Mouse (Mus musculus) mouse trophoblast stem cell (cell line): Measurements from ENCODE around the gene Psat1.

Experiments
- in situ Hi-C, 2 experiments: fragments of 300-500 bp; cut with MseI, MboI; formaldehyde crosslinking; loops; 2 replicates in 1 of 2; 3 replicates in 1 of 2; pipeline ENCODE4 v1.15.1; 2025

Gene Psat1

DNA sequence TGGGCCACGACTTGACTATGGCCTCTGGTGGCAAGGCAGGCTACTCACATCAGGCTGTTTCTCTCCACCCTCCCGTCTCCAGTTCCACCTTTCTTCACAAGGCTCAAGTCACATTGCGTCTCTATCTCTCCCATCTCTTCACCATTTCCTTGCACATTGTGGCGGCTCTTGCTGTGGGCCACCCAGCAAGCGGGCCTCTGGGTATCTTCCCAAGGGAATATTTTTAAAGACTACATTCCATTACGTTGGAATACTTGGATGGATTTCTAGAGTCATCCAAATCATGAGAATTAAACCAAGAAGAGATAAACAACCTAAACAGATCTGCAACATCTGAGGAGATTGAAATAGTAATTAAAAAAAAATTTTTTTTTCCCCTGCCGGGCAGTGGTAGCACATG, at the start of gene Psat1:
Gene Psat1 (minus strand): TSS at position 101 of the 400 bp plus-strand sequence.
- in situ Hi-C loops, result no loop called here

DNA sequence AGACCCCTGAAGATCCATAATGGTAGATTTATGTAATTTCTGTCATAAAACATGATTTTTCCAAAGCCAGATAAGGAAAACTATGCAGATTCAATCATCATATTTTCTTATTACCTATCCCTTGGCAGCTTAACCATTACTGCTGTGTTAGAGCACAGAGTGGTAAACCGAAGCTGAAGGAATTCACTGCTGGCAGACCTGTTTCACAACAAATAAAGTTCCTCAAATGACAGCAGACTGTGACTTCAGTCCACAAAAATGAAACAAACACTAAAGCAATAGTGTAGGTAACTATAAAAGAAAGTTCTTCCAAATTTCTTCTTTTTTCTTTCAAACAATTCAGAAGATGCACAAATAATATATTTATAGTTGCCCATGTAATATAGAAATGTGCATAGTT, 43.0 kb upstream of the Psat1 start:
- in situ Hi-C loops, result no loop called here

DNA sequence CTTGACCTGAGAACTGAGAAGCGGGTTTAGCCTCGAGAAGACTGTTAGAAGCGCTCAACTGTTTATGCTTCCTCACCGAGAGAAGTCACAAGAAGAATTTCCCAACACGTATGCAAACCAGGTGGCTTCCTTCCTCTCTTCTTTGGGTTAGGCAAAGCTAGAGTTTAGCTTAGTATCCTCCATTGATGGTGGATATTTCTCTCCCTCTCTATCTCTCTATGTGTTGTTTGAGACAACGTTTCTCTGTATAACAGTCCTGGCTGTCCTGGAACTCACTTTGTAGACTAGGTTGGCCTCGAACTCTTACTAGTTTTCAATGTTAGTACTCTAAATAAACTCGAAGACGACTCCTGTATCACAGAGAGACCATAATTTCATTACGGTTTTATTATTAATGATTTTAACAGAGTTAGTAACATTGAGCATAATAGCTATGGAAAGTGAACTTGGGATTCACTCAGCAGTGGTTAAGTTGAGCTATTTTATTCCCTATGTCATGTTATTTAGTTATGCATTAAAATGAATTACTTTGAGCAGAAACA, 38.1 kb upstream of the Psat1 start:
- in situ Hi-C loops, result no loop called here

DNA sequence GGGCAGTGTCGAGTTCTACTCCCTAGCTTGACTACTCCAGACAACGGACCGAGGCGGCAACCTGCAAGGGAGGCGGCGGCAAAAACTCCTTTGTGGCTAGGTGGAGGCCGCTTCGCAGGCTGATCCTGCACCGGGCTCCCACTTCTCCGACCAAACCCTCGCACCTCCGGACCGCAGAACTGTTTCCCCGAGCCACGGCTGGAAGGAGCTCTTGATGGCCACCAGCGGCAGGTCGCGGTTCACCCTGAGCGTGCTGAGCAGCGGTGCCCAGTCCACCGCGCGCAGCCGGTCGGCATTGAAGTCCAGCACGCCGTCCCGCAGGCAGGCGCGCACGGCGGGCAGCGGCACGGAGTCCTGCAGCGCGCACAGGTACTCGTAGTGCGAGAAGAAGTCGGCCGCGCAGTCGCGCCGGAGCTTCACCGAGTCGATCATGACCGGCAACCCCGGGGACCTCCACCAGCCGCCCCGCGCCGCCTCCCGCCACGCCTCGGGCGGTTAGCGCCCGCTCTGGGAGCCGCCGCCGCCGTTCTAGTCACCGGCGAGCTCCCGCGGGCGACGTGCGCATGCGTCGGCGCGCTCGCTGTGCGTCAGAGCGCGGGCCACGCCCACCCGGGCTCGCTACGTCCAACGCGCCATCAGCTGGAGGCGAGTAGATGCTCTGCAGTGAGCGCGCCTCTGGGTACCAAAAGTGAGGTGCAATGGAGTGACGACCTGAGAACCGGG, 37.5 kb upstream of the Psat1 start, which contains the start of gene Cep78:
Gene Cep78 (minus strand): TSS at position 541 of the 723 bp plus-strand sequence.
- in situ Hi-C loops, result no loop called here

DNA sequence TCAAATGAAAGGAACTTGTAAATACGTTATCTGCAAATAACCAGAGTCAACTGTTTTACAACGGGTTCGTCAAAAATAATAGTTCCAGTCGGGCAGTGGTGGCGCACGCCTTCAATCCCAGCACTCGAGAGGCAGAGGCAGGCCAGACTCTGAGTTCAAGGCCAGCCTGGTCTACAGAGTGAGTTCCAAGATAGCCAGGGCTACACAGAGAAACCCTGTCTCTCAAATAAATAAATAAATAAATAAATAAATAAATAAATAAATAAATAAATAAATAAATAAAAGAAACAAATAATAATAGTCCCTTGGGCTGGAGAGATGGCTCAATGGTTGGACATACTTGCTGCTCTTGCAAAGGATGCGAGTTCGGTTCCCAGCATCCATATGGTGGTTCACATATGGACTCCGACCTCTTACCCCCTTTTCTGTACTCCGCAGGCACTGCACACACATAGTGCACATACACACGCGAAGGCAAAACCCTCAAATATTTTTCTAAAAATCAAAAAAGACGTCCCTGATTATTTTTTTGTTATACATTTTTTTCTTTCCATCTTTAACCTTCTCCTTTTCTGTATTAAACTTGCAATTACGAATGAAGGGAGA, 36.7 kb upstream of the Psat1 start:
- in situ Hi-C loops, result no loop called here

DNA sequence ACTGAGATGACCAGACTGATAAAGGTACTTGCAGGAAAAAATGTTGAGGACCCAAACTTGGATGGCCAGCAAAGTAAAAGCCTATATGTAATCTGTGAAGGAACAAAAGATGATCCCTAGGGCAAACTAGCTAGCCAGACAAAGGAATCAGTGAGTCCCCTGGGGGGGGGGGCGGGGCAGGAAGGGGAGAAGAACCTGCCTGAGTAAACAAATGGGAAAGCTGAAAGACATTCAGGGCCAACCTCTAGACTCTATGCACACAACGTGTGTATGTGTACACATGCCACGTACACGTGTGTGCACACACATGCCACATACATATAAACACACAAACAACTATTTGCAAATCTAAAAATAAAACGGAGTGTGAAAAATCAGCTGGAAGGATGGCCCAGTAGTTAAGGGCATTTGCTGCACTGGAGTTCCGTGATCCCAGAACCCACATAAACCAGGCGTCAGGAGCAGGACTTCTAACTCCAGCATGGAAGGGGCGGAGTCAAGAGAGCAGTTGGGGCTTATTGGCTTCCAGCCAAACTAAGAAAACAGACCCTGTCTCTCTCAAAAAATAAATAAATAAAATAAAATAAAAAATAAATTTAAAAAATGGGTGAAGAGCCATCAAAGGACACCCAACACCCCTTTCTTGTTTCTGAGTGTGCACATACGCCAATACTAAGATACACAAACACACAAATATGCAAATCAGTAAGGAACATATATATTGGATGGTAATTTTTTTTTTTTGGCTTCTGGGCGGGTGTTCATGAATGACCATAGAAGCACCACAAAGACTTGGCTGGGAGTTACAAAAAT, 36.0 kb upstream of the Psat1 start:
- in situ Hi-C loops, result no loop called here

DNA sequence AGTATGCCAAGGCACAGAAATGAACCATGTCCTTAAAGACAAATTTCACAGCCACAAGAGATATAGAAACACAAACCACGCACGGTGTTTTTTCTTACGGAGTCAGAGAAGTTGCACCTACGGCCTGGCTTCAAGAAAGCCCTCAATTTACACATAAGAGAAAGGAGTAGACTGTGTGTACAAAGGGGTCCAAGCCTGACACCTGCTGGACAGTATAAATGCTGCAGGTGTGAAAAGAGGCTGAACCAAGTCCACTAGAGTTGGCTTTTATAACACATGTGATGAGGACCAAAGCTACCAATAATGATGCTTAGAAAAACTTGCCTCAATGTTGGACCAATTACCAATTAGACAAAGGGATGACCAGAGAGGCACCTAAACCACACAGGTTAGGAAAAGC, 34.7 kb upstream of the Psat1 start:
- in situ Hi-C loops, result no loop called here

DNA sequence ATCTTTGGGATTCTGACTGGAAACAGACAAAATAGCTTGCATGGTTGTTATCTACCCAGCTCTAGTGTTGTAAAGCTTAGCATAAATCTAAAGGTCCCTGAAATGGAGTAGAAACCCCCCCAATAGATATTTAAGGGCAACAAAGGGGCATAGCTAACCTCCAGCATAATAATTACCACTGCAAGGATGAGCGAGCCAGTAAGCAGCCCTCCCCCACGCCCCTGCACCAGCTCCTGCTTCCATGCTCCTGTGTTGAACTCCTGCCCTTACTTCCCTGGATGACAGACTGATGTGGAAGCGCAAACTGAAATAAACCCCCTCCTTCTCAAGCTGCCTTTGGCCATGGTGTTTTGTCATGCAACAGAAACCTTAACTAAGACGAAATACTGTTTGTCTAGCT, 26.2 kb upstream of the Psat1 start:
- in situ Hi-C loops, result no loop called here

DNA sequence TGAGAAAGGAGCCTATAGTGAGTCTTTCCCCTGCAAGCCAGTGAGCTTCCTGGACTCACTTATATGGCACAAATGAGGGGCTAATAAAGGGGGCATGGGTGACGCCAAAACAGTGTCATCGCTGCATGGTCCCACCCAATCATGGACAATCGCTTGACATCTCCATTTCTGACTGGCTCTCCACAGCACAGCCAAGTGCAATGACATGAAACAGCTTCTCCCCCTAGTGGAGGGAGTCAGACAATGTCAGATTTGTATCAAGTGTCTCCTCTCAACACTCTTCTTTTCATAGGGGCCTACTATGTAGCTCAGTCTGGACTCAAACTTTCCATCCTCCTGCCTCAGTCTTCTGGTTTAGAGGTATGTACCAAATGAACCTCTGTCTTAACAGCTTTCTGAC, 17.9 kb upstream of the Psat1 start:
- in situ Hi-C loops, result no loop called here

DNA sequence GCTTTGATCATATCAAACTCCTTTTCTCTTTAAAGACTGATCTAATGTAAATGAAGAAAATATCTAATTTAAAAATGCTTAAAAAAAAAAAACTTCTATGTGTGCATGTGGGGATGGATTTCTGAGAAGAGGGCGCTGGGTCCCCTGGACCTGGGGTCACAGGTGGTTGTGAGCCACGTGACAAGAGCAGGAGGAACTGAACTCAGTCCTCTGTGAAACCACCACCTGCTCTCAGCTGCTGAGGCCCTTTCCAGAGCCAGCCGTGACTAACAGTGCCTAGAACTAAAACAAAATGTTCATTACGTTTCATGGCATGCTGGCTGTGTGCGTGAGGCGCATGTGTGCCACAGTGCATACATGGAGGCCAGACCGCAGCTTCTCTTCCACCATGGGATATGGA, 17.4 kb upstream of the Psat1 start:
- in situ Hi-C loops, result no loop called here

DNA sequence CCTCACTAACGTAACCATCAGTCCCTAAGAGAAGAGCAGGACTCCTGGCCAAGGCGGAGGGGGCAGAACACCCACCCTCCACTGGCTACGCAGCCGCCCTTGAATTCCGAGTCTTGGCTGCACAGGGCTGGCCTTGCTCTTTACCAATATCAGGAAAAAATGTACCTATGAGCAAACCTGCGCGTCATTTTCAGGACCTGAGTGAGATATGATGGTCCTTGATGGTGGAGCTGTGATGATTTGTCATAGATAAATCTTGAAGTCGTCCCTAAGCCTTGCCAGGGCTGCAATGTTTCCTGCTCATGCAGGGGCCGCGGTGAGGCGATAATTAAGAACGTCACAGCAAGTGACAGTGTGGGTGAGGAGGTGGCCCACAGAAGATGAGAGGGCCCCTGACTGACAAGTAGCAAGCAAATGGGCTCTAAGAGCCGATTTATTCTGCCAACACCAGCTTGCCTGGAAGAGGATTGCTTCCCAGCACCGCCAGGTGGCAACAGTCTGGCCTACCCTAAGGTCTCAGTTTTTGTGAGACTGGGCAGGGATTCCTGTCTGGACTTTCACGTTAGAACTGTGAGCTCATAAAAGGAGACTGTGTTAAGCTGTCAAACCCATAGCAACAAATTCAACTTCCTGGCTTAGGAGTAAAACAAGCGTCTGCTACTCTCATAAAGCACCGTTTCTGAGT, 16.0 kb upstream of the Psat1 start:
- in situ Hi-C loops, result no loop called here

DNA sequence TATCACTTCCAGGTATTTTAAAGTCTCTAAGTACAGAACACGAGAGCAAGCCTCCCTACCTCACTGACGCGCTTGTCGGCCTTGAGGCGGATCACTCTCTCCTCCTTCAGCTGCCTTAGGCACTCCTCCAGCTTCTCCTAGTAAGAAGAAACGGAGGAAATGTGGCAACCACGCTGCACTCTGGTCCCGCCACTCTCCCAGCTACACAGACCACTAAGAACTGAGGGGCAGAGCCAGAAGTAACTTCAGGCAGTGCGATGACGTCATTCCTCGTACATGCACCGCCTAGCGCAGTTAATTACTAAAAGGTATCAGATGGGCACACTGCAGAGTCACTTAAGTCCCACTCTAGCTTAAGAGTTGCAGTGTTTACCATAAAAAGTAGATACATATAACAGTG, 15.2 kb upstream of the Psat1 start:
- in situ Hi-C loops, result no loop called here

DNA sequence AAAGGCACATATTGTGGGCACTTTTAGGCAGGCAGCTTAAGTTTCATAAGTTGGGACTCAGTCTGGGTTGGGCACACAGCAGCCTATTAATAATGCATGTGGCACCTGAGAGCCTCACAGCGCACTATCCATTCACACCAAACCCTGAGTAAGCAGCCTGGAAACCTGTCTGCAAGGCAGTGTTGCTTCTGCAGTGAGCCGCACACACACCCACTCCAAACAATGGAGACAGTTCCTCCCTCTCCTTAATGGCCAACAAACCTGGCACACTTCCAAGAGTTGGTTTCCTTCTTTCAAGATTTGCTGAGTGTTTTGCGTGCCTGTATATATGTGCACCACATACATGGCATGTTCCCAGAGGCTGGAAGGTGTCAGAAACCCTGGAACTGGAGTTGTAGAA, 3.1 kb upstream of the Psat1 start:
- in situ Hi-C loops, result no loop called here

DNA sequence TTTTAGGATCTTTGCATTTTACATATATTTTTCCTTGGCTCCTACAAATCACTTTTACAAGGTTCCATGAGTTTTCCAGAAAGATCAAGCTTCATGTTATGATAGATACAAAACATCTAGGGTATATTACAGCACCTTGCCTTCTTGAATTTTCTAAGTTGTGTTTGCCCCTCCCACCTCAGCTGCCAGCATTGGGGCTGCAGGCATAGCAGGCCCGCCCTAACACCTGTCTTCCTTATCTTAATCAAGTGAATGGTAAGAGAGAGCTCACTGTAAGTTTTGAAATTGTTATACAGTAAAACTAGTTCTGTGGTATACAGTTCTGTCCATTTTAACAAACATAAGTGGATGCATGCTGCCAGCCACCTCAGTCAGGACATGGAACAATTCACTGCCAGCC, 1.7 kb upstream of the Psat1 start:
- in situ Hi-C loops, result no loop called here

DNA sequence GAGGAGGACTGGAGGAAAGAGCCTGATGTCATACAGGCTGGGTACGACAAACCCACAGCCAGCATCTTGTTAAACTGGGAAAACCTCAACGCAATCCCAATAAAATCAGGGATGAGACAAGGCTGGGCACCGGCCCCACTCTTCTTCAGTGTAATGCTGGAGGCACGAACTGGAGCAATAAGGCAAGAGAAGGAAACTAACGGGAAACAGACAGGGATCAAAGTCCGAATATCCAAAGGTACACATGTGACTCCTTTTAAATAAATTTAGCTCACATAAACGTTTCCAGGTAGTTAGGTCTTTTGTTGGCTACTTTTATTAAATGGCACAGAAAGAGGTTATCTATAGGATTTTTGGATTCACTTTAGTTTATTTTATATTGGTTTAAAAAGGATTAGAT, 1.3 kb upstream of the Psat1 start:
- in situ Hi-C loops, result no loop called here

DNA sequence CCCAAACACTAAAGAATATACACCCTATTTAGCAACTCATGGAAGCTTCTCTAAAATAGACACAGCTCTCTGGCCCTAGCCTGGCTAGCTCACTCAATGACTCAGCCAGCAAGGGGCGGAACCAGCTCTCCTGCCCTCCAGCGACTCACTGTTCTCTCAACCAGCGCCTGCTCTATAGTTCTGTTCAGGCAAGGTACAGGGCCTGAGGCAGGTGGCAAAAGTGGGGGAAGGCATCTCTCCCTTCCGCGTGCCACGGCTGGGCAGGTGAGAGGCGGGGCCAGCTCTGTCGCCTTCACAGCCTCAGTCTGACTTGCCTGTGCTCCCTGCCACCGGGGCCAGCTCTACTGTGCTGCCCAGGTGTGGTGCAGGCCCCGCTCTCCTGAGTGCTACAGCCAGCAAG, 474 bp downstream of the Psat1 start:
- in situ Hi-C loops, result no loop called here

DNA sequence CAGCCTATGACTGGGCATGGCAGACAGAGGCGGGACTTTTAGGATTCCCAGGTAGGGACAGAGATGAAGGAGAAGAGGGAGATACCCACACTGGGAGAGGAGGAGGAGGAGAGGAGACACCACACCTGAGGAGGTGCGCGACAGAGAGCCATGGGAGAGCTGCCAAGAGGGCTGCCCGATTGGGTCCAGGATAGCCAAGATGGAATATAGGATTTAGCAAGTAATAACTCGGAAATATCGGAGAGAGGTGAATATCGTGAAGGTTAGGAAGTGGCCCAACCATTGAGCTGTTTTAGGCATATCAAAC, 4.1 kb downstream of the Psat1 start:
- in situ Hi-C loops, result no loop called here

DNA sequence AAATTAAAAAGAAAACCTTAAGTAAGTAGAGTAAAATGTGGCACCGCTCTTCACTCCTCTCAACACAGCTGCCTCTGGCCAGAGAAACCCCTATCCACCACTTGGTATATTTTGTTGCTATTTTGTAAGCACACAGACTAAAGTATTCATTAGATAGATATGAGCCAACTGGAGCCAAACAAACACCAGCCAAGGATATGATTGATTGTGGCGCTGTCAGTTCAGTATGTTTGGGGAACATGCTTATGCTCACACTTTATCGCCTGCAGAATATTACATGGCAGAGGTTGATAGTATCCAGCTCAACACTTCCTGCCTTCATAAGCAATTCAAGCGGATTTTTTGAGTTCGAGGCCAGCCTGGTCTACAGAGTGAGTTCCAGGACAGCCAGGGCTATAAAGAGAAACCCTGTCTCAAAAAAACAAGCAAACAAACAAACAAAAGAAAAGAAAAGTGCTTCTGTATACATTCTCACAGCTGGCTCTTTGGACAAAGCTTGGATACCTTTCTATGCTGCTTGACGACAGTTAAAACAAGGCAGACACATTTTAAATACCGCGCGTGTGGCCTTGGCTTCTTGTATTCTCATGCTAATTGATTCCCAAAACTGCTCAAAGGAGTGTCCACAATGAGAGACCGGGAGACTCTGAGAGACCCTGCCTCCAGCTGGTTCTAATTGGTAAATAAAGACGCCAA, 4.6 kb downstream of the Psat1 start:
- in situ Hi-C loops, result no loop called here

DNA sequence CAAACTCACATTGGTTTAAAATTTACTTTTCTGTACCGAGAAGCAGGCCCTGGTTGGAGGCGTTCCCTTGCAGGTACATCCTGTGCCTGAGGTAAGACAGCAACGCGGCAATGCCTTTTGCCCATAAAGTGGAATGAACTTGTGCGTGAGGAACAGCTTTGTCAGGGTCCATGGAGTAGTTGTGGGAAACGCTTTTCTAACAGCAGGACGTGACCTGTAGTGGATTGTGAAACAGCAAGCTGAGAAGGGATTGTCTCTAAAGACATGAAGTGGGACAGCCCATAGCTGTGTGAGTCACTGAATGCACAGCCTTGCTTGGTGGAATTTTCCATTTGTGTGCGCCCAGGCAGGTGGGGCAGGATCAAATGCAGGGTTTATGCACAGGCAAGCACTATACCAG, 5.7 kb downstream of the Psat1 start:
- in situ Hi-C loops, result no loop called here

DNA sequence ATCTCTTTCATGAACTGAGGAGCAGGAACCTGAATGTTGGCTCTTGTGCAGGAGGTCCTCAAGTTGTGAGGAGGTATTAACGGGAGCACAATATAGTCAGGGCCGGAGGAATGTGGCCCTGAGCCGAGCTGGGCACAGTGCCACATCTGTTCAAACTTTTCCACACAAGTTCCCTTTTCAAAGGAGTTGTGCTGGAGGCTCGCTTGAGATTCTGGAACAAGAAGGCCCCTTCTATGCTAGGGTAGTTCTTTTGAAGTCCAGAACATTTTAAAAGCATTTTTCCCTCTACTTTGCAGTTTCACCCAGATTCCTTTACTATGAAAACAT, 21.5 kb downstream of the Psat1 start:
- in situ Hi-C loops, result no loop called here

DNA sequence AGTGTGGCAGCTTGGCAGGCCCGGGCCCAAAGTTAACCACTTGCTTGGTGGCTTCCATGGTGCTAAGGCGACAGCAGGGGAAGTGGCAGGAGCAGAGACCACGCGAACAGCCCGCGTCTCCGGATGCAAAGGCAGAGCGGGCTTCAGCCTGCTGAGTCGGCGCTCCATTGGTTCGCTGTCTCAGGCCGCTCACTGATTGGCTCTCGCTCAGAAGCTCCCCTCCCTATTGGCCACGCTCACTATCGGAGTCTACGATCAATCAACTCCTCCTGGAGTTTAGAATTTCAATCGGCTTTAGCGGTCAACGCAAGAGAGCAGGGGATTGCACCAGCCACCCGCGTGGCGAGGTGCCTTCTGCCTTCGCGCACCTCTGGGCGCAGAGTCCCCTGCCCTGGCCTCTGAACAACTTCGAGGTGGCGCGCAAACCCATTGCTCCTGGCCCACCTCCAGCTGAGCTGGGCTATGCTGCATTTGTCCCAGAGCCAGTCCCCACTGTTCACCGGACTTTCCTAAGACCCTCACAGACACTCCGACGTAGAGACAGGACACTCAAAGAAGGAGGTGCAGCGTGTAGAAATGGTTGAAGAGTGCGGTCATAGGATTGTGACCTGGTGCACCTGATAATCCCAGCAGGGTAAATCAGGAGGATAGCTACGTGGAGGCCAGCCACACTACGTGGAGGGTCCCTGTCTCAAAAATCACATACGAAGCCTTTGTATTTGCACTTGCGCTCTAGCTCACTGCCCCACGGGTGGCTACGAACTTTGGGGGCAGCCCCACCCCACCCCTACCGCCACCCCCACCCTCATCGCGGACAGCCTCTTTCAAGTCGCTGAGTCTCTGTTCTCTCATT, 22.0 kb downstream of the Psat1 start:
- in situ Hi-C loops, result no loop called here
